Mouse (Mus musculus) testis, adult 2 months (tissue): Measurements from ENCODE around the gene Zfp423. TPM values are rescaled to one million over a fixed set of nuclear protein-coding genes. Genes with fewer than 3 reads are reported as not detected.

Experiments used
- H3K27ac ChIP-seq: fragments of 200-500 bp; 2 replicates; pipeline ENCODE4 v1.5.1; 2012; ENCODE audit warnings: low read depth, low read length; ENCODE audit not compliant: control insufficient read depth, insufficient read depth
- H3K27me3 ChIP-seq: fragments of 200-500 bp; 2 replicates; pipeline ENCODE4 v1.6.1; 2012; ENCODE audit warnings: mild to moderate bottlenecking, low read length, moderate library complexity; ENCODE audit not compliant: control insufficient read depth, insufficient read depth
- H3K36me3 ChIP-seq: fragments of 200-500 bp; 2 replicates; pipeline ENCODE4 v1.6.1; 2012; ENCODE audit warnings: mild to moderate bottlenecking, low read length; ENCODE audit not compliant: control insufficient read depth, insufficient read depth
- H3K4me1 ChIP-seq: fragments of 200-500 bp; 2 replicates; pipeline ENCODE4 v1.6.1; 2012; ENCODE audit warnings: low read length; ENCODE audit not compliant: control insufficient read depth, insufficient read depth
- H3K4me3 ChIP-seq: fragments of 200-500 bp; 2 replicates; pipeline ENCODE4 v1.5.1; 2012; ENCODE audit warnings: low read depth, mild to moderate bottlenecking, low read length, moderate library complexity, mixed read lengths; ENCODE audit not compliant: control insufficient read depth
- CTCF ChIP-seq: fragments of 200-500 bp; IDR thresholded peaks from 2 replicates; pipeline ENCODE4 v1.5.1; 2012; ENCODE audit warnings: low read depth, mild to moderate bottlenecking, inconsistent platforms, low read length, moderate library complexity; ENCODE audit not compliant: control insufficient read depth, insufficient read depth, insufficient replicate concordance
- POLR2A ChIP-seq: fragments of 200-500 bp; IDR thresholded peaks from 2 replicates; pipeline ENCODE4 v1.6.1; 2012; ENCODE audit warnings: low read depth, mild to moderate bottlenecking, inconsistent platforms, low read length, moderate library complexity; ENCODE audit not compliant: control insufficient read depth
- polyA plus RNA-seq: library from polyadenylated mRNA; depleted of rRNA; stranded (reverse); fragments of >200 nt; gene quantifications from 2 replicates; pipeline ENCODE4 v1.2.3, GENCODE M21; 2012

Gene Zfp423
- polyA plus RNA-seq, 1 experiment: 7.2 TPM

DNA sequence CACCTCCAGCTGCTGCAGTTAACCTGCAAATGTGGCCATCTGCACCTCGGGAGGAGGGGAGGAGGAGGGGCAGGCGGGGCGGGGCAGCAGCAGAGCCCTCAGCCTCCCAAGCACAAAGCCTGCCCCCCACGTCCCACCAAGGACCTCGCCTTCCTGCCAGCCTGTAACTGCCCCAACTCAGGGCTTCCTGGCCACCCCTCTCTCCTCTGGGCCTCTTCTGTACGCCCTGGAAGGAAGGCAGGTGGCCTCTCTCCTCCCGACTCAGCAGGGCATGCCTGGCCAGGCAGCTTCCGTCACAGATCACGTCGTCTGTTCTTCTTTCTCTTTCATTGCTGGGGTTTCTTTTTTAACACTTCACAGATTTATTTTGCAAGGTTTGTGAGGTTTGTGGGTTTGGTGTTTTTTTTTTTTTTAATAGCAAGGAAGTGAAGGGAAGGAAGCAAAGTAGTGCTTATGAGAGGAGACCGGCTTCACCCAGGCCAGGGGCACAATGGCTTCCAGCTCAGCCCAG, 251.2 kb downstream of the Zfp423 start:
- Histone ChIP-seq H3K4me1 (no peaks in the 10 kb centered on the region; the same call in 1 of the 2 replicates), H3K36me3 (no peaks in the 10 kb centered on the region), H3K4me3 (no peak overlapping the region), H3K27me3 (no peaks in the 10 kb centered on the region), H3K27ac (no peak overlapping the region)
- no peak for TF ChIP-seq POLR2A
- no peak for TF ChIP-seq CTCF

DNA sequence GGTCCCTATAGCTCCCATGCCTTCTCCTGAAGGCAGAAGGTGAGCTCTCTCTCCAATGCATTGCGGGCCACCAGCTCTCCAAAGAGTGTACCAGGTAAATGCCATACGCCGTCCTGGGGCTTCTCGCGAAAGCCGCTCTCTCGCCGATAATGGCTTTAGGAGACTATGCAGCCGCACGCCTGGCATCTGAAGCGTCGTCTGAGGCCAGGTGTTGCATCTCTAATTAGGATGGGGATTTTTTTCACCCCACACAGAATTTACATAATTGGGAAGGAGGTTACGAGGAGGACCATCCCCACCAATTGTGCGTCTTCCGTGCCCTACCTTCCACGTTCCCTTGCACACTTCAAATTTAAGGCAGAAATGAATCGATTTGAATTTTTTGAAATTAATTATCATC, 252.2 kb downstream of the Zfp423 start:
- Histone ChIP-seq H3K4me3 (no peak overlapping the region), H3K36me3 (no peaks in the 10 kb centered on the region), H3K27me3 (no peaks in the 10 kb centered on the region), H3K4me1 (no peaks in the 10 kb centered on the region; the same call in 1 of the 2 replicates), H3K27ac (no peak overlapping the region)
- TF ChIP-seq CTCF (no peak), POLR2A (no peak)

DNA sequence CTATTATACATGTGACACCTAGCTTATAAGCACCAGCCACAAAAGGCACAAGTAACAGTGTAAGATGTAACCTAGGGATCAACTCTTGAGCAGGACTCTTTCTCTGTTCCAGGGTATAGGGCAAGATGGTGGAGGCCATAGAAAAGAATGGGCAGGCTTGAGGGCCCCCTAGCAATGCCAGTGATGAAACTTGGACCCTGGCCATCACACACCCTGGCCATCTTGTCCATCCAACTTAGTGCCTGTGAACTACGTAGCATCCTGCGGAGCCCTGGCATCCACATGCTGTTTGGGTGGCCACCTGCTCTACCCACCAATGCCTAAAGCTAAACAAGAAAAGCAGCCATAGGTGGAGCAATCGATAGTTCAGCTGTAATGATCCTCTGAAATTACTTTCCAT, 254.6 kb downstream of the Zfp423 start:
- H3K27ac ChIP-seq: no peak overlapping the region
- H3K27me3 ChIP-seq: no peaks in the 10 kb centered on the region
- no peaks in the 10 kb centered on the region; the same call in 1 of the 2 replicates for H3K4me1 ChIP-seq
- H3K36me3 ChIP-seq: no peaks in the 10 kb centered on the region
- TF ChIP-seq CTCF (no peak), POLR2A (no peak)
- H3K4me3 ChIP-seq: no peak overlapping the region

DNA sequence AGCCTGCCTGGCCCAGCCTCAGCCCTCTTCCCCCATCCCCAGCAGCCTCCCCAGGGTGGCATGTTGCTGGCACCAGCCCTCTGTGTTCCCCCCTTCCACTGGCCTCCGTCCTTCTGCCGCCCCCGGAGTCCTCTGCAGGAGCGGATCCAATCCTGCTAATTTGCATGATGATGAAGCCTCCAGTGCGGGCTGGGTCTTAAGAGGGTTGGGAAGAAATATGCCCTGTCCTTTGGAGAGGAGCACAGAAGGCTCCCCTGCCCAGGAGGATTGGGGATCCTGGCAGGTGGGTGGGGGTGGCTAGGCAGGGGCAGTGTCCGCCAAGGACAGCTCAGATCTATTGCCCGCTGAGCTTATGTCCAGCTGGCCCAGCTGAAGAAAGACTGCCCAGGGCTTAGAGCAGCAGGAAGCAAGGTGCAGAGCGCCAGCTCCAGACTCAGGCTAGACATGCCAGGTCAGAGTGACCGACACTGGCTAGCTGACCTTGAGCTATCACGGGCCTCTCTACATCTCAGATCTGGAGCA, 256.5 kb downstream of the Zfp423 start:
- TF ChIP-seq CTCF (no peak), POLR2A (no peak)
- Histone ChIP-seq H3K4me1 (no peaks in the 10 kb centered on the region; the same call in 1 of the 2 replicates), H3K27me3 (no peaks in the 10 kb centered on the region), H3K27ac (no peak overlapping the region), H3K36me3 (no peaks in the 10 kb centered on the region), H3K4me3 (no peak overlapping the region)

DNA sequence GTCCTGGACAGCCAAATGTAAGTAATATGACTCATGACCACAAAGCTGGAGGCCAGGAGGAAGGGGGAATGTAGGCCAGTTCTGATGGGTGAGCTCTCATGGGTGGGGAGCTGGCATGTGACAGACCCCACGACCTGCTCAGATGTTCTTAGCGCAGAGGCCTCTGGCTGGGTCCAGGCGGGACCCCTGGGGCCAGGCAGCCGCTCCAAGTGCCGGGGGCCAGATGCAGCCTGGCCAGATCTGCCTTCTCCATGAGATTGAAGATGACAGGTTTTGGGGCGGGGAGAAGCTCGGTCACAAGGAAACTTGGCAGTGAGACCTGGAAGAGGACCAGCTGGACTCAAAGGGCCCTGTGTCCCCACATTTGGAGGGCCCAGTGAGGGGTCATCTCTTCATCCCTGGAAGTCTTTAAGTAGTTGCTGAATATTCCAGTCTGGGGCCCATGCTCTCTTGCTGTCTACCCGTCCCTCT, 257.3 kb downstream of the Zfp423 start:
- H3K4me3 ChIP-seq: no peak overlapping the region
- TF ChIP-seq CTCF (no peak), POLR2A (no peak)
- no peak overlapping the region for H3K27ac ChIP-seq
- no peaks in the 10 kb centered on the region for H3K36me3 ChIP-seq
- no peaks in the 10 kb centered on the region for H3K27me3 ChIP-seq
- no peaks in the 10 kb centered on the region; the same call in 1 of the 2 replicates for H3K4me1 ChIP-seq

DNA sequence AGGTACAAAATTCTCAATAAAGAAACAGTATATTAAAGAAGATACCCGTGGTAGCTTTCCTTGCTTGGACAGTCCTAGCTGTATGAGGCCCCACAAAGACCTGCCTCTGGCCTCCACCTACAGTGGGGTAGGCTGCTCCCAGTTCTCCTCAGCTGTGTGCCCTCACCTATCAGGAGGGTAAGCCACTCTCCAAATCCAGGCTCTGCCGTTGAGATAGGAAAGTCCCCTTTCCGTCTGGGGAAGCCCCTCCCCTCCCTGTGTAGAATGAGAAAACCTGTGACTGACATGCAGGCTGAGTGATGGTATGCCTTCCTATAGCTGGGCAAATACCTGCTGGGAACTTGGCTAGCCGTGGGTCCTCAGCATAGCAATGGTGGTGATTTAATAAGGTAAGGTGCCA, 257.8 kb downstream of the Zfp423 start:
- TF ChIP-seq POLR2A: no peak
- no peak overlapping the region for H3K27ac ChIP-seq
- no peaks in the 10 kb centered on the region; the same call in 1 of the 2 replicates for H3K4me1 ChIP-seq
- H3K36me3 ChIP-seq: no peaks in the 10 kb centered on the region
- H3K27me3 ChIP-seq: no peaks in the 10 kb centered on the region
- H3K4me3 ChIP-seq: no peak overlapping the region

DNA sequence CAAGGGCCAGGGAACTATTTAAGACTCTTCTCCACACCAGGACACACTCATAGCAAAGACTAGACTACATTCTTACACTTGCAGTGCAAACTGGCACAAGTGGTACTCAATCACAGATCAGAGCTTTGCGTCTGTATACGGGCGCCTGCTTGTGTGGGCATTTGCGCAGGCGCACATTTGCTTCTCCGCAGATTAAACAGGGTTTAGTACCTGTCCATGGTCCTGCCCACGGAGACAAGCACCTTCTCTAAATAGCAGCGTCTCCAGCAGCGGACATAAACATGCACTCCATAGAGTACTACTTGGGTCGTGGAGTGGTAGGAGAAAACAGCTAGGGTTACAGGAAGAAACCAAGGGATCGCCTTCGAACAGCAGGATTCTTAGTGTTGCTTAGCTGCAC, 259.1 kb downstream of the Zfp423 start:
- H3K27ac ChIP-seq: no peak overlapping the region
- H3K27me3 ChIP-seq: no peaks in the 10 kb centered on the region
- H3K4me1 ChIP-seq: peaks cover 3% of the 10 kb centered on the region
- TF ChIP-seq CTCF: no peak
- no peak for TF ChIP-seq POLR2A
- no peak overlapping the region for H3K4me3 ChIP-seq
- H3K36me3 ChIP-seq: no peaks in the 10 kb centered on the region
